Mouse (Mus musculus) cerebellum, postnatal 25 days (tissue): ENCODE measurements around the gene Cnp.

Source experiments
- DNase-seq, 2 experiments: peaks; one replicate each; pipeline ENCODE4 v3.0.0; 2021; ENCODE audit warnings: mixed read lengths in 2 of 2

Gene Cnp

GRCm38 (mm10) chr11:100623867-100624266 lies 49.2 kb downstream of the Cnp start:
- DNase-seq, result peak in 1 of 2 experiments; percentile 51

- no peak for DNase-seq
Measured at GRCm38 (mm10) chr11:100625754-100626700, 51.3 kb downstream of the Cnp start.

- peak; percentile 74 to 87 for DNase-seq
Measured at GRCm38 (mm10) chr11:100626701-100627195, 52.0 kb downstream of the Cnp start.

GRCm38 (mm10) chr11:100628056-100628455 lies 53.4 kb downstream of the Cnp start:
- no peak for DNase-seq

GRCm38 (mm10) chr11:100628862-100629352 lies 54.2 kb downstream of the Cnp start:
- DNase-seq, result peak in 1 of 2 experiments; percentile 49

GRCm38 (mm10) chr11:100634530-100634929 lies 59.8 kb downstream of the Cnp start:
- no peak for DNase-seq

- DNase-seq, result peak; percentile 71 to 75
Measured at GRCm38 (mm10) chr11:100640159-100640906, 65.6 kb downstream of the Cnp start.
